Mouse (Mus musculus) MEL (cell line): ENCODE measurements at regions not wholly inside any gene's neighbourhood (a gene's known extent, or its start where the extent isn't known, plus 50 kb on each side); places are given as distances from the start of the nearest gene placed in this dataset.

Experiments used
- DNase-seq: peaks from one replicate; pipeline ENCODE4 v3.0.0; 2011; ENCODE audit warnings: low read depth, low spot score
- H3K27ac ChIP-seq: 2 replicates; pipeline ENCODE4 v1.5.1; 2012; ENCODE audit warnings: low read depth, mild to moderate bottlenecking, control low read depth, low read length, moderate library complexity; ENCODE audit not compliant: control insufficient read depth
- H3K27me3 ChIP-seq, 2 experiments: fragments of 150-350 bp in 1 of 2; sonication (generic) in 1 of 2; 2 replicates each; pipeline ENCODE4 v1.6.1; 2012; ENCODE audit warnings: low read length in 2 of 2, mild to moderate bottlenecking in 2 of 2, improper control_type of control experiment in 1 of 2, moderate library complexity in 1 of 2; ENCODE audit not compliant: insufficient read depth in 2 of 2, control insufficient read depth in 1 of 2
- H3K36me3 ChIP-seq, 2 experiments: 2 replicates each; pipeline ENCODE4 v1.6.1; 2012 to 2014; ENCODE audit warnings: low read length in 2 of 2, improper control_type of control experiment in 1 of 2, inconsistent platforms in 1 of 2, mild to moderate bottlenecking in 1 of 2; ENCODE audit not compliant: insufficient read depth in 2 of 2, control insufficient read depth in 1 of 2
- H3K4me1 ChIP-seq, 2 experiments: fragments of 150-350 bp in 1 of 2; sonication (generic) in 1 of 2; 2 replicates each; pipeline ENCODE4 v1.6.1; 2012; ENCODE audit warnings: low read length in 2 of 2, improper control_type of control experiment in 1 of 2, mild to moderate bottlenecking in 1 of 2; ENCODE audit not compliant: insufficient read depth in 2 of 2, control insufficient read depth in 1 of 2
- H3K4me3 ChIP-seq, 2 experiments: fragments of 150-350 bp in 1 of 2; sonication (generic) in 1 of 2; 2 replicates each; pipeline ENCODE4 v1.5.1; 2012; ENCODE audit warnings: low read depth in 2 of 2, low read length in 2 of 2, mild to moderate bottlenecking in 2 of 2, moderate library complexity in 2 of 2, control low read depth in 1 of 2, improper control_type of control experiment in 1 of 2; ENCODE audit not compliant: control insufficient read depth in 1 of 2, insufficient read depth in 1 of 2
- H3K79me2 ChIP-seq: 2 replicates; pipeline ENCODE4 v1.6.1; 2012; ENCODE audit warnings: mild to moderate bottlenecking, low read length, moderate library complexity; ENCODE audit not compliant: control insufficient read depth, poor library complexity, insufficient read depth
- H3K9ac ChIP-seq: 2 replicates; pipeline ENCODE4 v1.6.1; 2012; ENCODE audit warnings: low read depth, mild to moderate bottlenecking, control low read depth, low read length, moderate library complexity; ENCODE audit not compliant: control insufficient read depth, poor library complexity, severe bottlenecking
- H3K9me3 ChIP-seq: fragments of 150-350 bp; sonication (generic); replicated peaks from 2 replicates; pipeline ENCODE4 v1.6.1; 2012; ENCODE audit warnings: mild to moderate bottlenecking, low read length, improper control_type of control experiment, moderate library complexity; ENCODE audit not compliant: insufficient read depth
- BHLHE40 ChIP-seq: IDR thresholded peaks from 2 replicates; pipeline ENCODE4 v1.6.1; 2012; ENCODE audit warnings: low read depth, mild to moderate bottlenecking, inconsistent platforms, low read length, improper control_type of control experiment, borderline replicate concordance
- CHD2 ChIP-seq: IDR thresholded peaks from 2 replicates; pipeline ENCODE4 v1.6.1; 2011; ENCODE audit warnings: low read length, improper control_type of control experiment
- CTCF ChIP-seq, 3 experiments: IDR thresholded peaks in 2 of 3; conservative IDR thresholded peaks in 1 of 3; 2 replicates each; pipeline ENCODE4 v1.5.1; 2011 to 2012; ENCODE audit warnings: low read length in 3 of 3, low read depth in 2 of 3, mild to moderate bottlenecking in 2 of 3, improper control_type of control experiment in 1 of 3, inconsistent platforms in 1 of 3, mixed read lengths in 1 of 3, moderate library complexity in 1 of 3; ENCODE audit not compliant: control insufficient read depth in 1 of 3, insufficient read depth in 1 of 3, poor library complexity in 1 of 3, severe bottlenecking in 1 of 3
- E2F4 ChIP-seq: IDR thresholded peaks from 2 replicates; pipeline ENCODE4 v1.6.1; 2011; ENCODE audit warnings: low read depth, low read length, improper control_type of control experiment, borderline replicate concordance
- ELF1 ChIP-seq: IDR thresholded peaks from 2 replicates; pipeline ENCODE4 v1.6.1; 2014; ENCODE audit warnings: low read depth, mild to moderate bottlenecking, inconsistent platforms, low read length, improper control_type of control experiment, moderate library complexity
- GABPA ChIP-seq: IDR thresholded peaks from 2 replicates; pipeline ENCODE4 v1.6.1; 2012; ENCODE audit warnings: low read depth, mild to moderate bottlenecking, inconsistent platforms, low read length, improper control_type of control experiment, moderate library complexity
- GATA1 ChIP-seq: IDR thresholded peaks from 2 replicates; pipeline ENCODE4 v1.6.1; 2011; ENCODE audit warnings: low read depth, low read length, improper control_type of control experiment
- KAT2A ChIP-seq: conservative IDR thresholded peaks from 2 replicates; pipeline ENCODE4 v1.6.1; 2012; ENCODE audit warnings: low read depth, low read length, improper control_type of control experiment, inconsistent platforms
- MAFK ChIP-seq: IDR thresholded peaks from 2 replicates; pipeline ENCODE4 v1.6.1; 2011; ENCODE audit warnings: low read depth, mild to moderate bottlenecking, low read length, improper control_type of control experiment, borderline replicate concordance
- MAZ ChIP-seq: IDR thresholded peaks from 2 replicates; pipeline ENCODE4 v1.6.1; 2012; ENCODE audit warnings: low read depth, mild to moderate bottlenecking, inconsistent platforms, low read length, improper control_type of control experiment
- MYB ChIP-seq: IDR thresholded peaks from 2 replicates; pipeline ENCODE4 v1.6.1; 2011; ENCODE audit warnings: mild to moderate bottlenecking, low read depth, low read length, improper control_type of control experiment
- MYC ChIP-seq: IDR thresholded peaks from 2 replicates; pipeline ENCODE4 v1.6.1; 2011; ENCODE audit warnings: low read depth, mild to moderate bottlenecking, low read length, improper control_type of control experiment, moderate library complexity
- NRF1 ChIP-seq: IDR thresholded peaks from 2 replicates; pipeline ENCODE4 v1.6.1; 2014; ENCODE audit warnings: low read depth, mild to moderate bottlenecking, inconsistent platforms, low read length, improper control_type of control experiment, moderate library complexity; ENCODE audit not compliant: poor library complexity, insufficient read depth, severe bottlenecking
- POLR2A ChIP-seq, 2 experiments: IDR thresholded peaks; 2 replicates each; pipeline ENCODE4 v1.6.1; 2011 to 2012; ENCODE audit warnings: low read length in 2 of 2, mild to moderate bottlenecking in 2 of 2, control low read depth in 1 of 2, improper control_type of control experiment in 1 of 2, low read depth in 1 of 2, moderate library complexity in 1 of 2; ENCODE audit not compliant: control insufficient read depth in 1 of 2, insufficient read depth in 1 of 2, poor library complexity in 1 of 2
- POLR2AphosphoS2 ChIP-seq: IDR thresholded peaks from 2 replicates; pipeline ENCODE4 v1.6.1; 2011; ENCODE audit warnings: low read length, improper control_type of control experiment
- POLR2AphosphoS5 ChIP-seq: IDR thresholded peaks from 2 replicates; pipeline ENCODE4 v1.6.1; 2012; ENCODE audit warnings: low read depth, borderline replicate concordance, mild to moderate bottlenecking, inconsistent platforms, low read length, moderate library complexity, mixed read lengths
- RAD21 ChIP-seq: IDR thresholded peaks from 2 replicates; pipeline ENCODE4 v1.6.1; 2011; ENCODE audit warnings: mild to moderate bottlenecking, low read depth, low read length, improper control_type of control experiment
- RCOR1 ChIP-seq: IDR thresholded peaks from 2 replicates; pipeline ENCODE4 v1.6.1; 2012; ENCODE audit warnings: low read depth, mild to moderate bottlenecking, inconsistent platforms, low read length, improper control_type of control experiment
- SIN3A ChIP-seq: IDR thresholded peaks from 2 replicates; pipeline ENCODE4 v1.6.1; 2012; ENCODE audit warnings: low read length, improper control_type of control experiment, inconsistent platforms
- SMC3 ChIP-seq: IDR thresholded peaks from 2 replicates; pipeline ENCODE4 v1.6.1; 2011; ENCODE audit warnings: low read depth, low read length, improper control_type of control experiment
- TAL1 ChIP-seq: IDR thresholded peaks from 2 replicates; pipeline ENCODE4 v1.6.1; 2012; ENCODE audit warnings: mild to moderate bottlenecking, inconsistent platforms, low read length, moderate library complexity, mixed read lengths
- TBP ChIP-seq: IDR thresholded peaks from 2 replicates; pipeline ENCODE4 v1.8.0; 2011; ENCODE audit warnings: low read depth, low read length, improper control_type of control experiment
- TCF12 ChIP-seq: IDR thresholded peaks from 2 replicates; pipeline ENCODE4 v1.6.1; 2014; ENCODE audit warnings: low read depth, mild to moderate bottlenecking, inconsistent platforms, low read length, improper control_type of control experiment, moderate library complexity
- USF1 ChIP-seq: IDR thresholded peaks from 2 replicates; pipeline ENCODE4 v1.6.1; 2014; ENCODE audit warnings: low read depth, mild to moderate bottlenecking, inconsistent platforms, low read length, improper control_type of control experiment, moderate library complexity
- ZC3H11A ChIP-seq: IDR thresholded peaks from 2 replicates; pipeline ENCODE4 v1.6.1; 2012; ENCODE audit warnings: low read depth, mild to moderate bottlenecking, inconsistent platforms, low read length, improper control_type of control experiment
- ZKSCAN1 ChIP-seq: IDR thresholded peaks from 2 replicates; pipeline ENCODE4 v1.6.1; 2012; ENCODE audit warnings: low read depth, mild to moderate bottlenecking, inconsistent platforms, low read length, improper control_type of control experiment, moderate library complexity
- ZMIZ1 ChIP-seq: IDR thresholded peaks from 2 replicates; pipeline ENCODE4 v1.6.1; 2012; ENCODE audit warnings: low read depth, mild to moderate bottlenecking, inconsistent platforms, low read length, improper control_type of control experiment, moderate library complexity
- ZNF384 ChIP-seq: IDR thresholded peaks from 2 replicates; pipeline ENCODE4 v1.6.1; 2012; ENCODE audit warnings: low read depth, mild to moderate bottlenecking, inconsistent platforms, low read length, improper control_type of control experiment

DNA sequence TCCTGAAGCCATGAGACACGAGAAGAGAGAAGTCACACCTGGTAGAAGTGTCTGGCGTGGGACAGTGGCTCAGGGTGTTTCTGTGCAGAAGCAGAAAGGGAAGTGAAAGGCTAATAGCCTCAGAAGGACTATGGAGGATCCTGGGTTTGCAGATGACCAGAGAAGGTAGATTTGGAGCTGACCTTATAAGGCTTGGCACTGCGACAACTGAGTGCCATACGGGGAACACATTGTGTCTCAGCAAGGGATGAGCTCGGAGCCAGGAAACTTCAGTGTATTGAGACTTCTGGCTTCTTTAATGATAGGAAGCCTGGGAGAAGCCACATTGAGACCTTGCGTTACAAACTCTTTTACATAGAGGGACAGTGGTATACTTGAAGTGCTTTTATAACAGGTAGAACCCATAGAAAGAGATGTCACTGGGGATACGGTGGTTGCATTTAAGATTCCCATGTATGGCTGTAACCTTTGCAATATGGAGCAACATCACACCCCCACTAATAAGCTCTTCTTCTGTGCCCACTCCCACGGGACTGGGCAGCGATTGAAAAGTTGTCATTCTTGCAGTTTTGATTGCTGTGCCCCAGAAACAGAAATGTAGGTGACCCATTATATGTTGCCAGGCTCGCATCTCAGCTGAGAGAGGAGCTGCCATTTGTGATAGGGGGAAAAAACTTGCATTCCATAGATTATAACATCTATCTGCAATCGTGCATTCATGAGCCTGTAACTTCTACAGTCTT, 61.8 kb upstream of the Dync1i1 start:
- Histone ChIP-seq H3K79me2 (no peaks in the 10 kb centered on the region), H3K27me3 (no peaks in the 10 kb centered on the region), H3K9ac (no peak overlapping the region), H3K4me3 (no peak overlapping the region), H3K36me3 (no peaks in the 10 kb centered on the region), H3K4me1 (no peaks in the 10 kb centered on the region), H3K9me3 (no peaks in the 10 kb centered on the region), H3K27ac (no peak overlapping the region)
- no peak for DNase-seq
- no peak for TF ChIP-seq GABPA
- TF ChIP-seq POLR2AphosphoS5, result no peak
- no peak for TF ChIP-seq CHD2

DNA sequence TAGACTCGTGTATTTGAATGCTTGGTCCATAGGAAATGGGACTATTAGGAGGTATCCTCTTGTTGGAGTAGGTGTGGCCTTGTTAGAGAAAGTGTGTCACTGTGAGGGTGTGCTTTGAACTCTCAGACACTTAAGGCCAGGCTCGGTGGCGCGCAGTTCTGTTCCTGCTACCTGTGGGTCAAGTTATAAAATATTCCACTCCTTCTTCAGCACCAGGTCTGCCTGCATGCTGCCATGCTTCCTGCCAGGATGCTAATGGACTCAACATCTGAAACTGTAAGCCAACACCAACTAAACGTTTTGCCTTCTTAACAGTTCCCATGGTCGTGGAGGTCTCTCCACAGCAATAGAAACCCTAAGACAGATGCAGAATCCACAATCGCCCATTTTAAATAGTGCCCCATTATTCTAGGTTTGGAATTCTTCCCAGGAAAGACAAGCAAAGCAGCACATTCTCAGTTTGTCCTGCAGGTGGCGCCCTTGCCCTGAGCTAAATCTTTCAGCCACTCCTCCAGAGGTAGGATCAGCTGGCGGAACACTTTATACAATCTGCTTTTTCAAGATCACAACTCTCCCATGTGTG, 80.2 kb upstream of the Dync1i1 start:
- Histone ChIP-seq H3K27me3 (peaks cover 0 to 2% of the 10 kb centered on the region in 2 experiments; a peak in 1 of 4 replicates), H3K9me3 (no peaks in the 10 kb centered on the region)
- peak; percentile 61 for DNase-seq

DNA sequence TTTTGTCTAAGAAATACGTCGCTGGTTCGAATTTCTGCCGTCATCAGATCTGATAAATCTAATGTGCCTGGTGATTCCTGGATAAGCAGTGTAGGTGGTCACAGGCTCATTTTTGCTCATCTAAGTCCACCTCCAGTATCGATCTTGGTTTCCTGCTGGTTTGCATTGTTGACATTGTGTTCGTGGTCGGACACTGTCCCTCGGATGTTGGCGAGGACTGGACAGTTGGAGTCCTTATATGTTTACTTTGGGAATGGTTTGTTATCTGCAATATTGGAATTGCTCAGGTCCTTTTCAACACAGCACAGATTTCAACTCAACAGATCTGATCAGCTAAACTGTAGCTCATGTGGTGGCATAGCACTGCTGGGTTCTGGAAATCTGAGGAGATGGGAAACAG, 91.2 kb upstream of the Dync1i1 start:
- Histone ChIP-seq H3K4me3 (no peak overlapping the region), H3K27ac (no peak overlapping the region), H3K4me1 (no peaks in the 10 kb centered on the region), H3K36me3 (no peaks in the 10 kb centered on the region), H3K27me3 (no peaks in the 10 kb centered on the region), H3K9me3 (no peaks in the 10 kb centered on the region), H3K9ac (no peak overlapping the region), H3K79me2 (no peaks in the 10 kb centered on the region)
- no peak for DNase-seq
- TF ChIP-seq RCOR1, result no peak
- no peak for TF ChIP-seq BHLHE40
- no peak for TF ChIP-seq E2F4
- no peak for TF ChIP-seq MAZ
- TF ChIP-seq MYC, result no peak
- no peak for TF ChIP-seq USF1
- TF ChIP-seq POLR2A (IDR thresholded peaks at IDR 0.05; ENCODE audit: control insufficient read depth in 1 of 2, insufficient read depth in 1 of 2, low read depth in 1 of 2, low read length in 2 of 2, poor library complexity in 1 of 2), result no peak
- no peak for TF ChIP-seq ZKSCAN1
- TF ChIP-seq SIN3A, result no peak
- TF ChIP-seq CHD2, result no peak
- no peak for TF ChIP-seq GABPA
- no peak for TF ChIP-seq MYB
- no peak for TF ChIP-seq ZNF384
- TF ChIP-seq RAD21, result no peak
- TF ChIP-seq KAT2A, result no peak

More for the DNA sequence above, 80.2 kb upstream of the Dync1i1 start:
- Histone ChIP-seq H3K27ac (no peak overlapping the region), H3K4me1 (no peaks in the 10 kb centered on the region), H3K4me3 (no peak overlapping the region), H3K79me2 (no peaks in the 10 kb centered on the region), H3K9ac (no peak overlapping the region), H3K36me3 (no peaks in the 10 kb centered on the region)
- no peak for TF ChIP-seq POLR2AphosphoS5
- no peak for TF ChIP-seq ELF1
- TF ChIP-seq SMC3, result peak; percentile 63
- TF ChIP-seq TAL1, result no peak
- TF ChIP-seq MYC, result no peak
- no peak for TF ChIP-seq POLR2AphosphoS2
- TF ChIP-seq GABPA, result no peak
- no peak for TF ChIP-seq USF1
- no peak for TF ChIP-seq KAT2A
- no peak for TF ChIP-seq TBP
- no peak for TF ChIP-seq GATA1
- TF ChIP-seq POLR2A (IDR thresholded peaks at IDR 0.05; ENCODE audit: control insufficient read depth in 1 of 2, insufficient read depth in 1 of 2, low read depth in 1 of 2, low read length in 2 of 2, poor library complexity in 1 of 2), result no peak
- peak; percentile 75 to 83 (median 79) for TF ChIP-seq CTCF (IDR thresholded peaks at IDR 0.05 in 2 of 3, conservative IDR thresholded peaks at IDR 0.05 in 1 of 3; ENCODE audit: control insufficient read depth in 1 of 3, insufficient read depth in 1 of 3, low read depth in 2 of 3, low read length in 3 of 3, poor library complexity in 1 of 3, severe bottlenecking in 1 of 3)
- peak; percentile 42; the same call in 1 of the 2 replicates for TF ChIP-seq ZC3H11A
- peak; percentile 62 for TF ChIP-seq RAD21
- no peak for TF ChIP-seq NRF1
- TF ChIP-seq TCF12, result no peak
- no peak for TF ChIP-seq MAFK
- TF ChIP-seq E2F4, result no peak
- TF ChIP-seq ZKSCAN1, result no peak
- TF ChIP-seq ZMIZ1, result no peak
- no peak for TF ChIP-seq MYB
